Mouse (Mus musculus) midbrain, embryonic 15.5 days (tissue): Measurements from ENCODE around the gene Apobec2. TPM values are rescaled to one million over a fixed set of nuclear protein-coding genes. Genes with fewer than 3 reads are reported as not detected.

Experiments
- ATAC-seq: fragments of 200-750 bp; cut with Nextera tagmentation; replicated peaks from 2 replicates; pipeline ENCODE4 v1.8.0; 2017; ENCODE audit warnings: moderate TSS enrichment
- H3K27ac ChIP-seq: fragments of 300-500 bp; sonication (generic); 2 replicates; pipeline ENCODE4 v1.5.1; 2015; ENCODE audit warnings: mild to moderate bottlenecking, inconsistent platforms
- H3K27me3 ChIP-seq: fragments of 300-500 bp; sonication (generic); replicated peaks from 2 replicates; pipeline ENCODE4 v1.6.1; 2015; ENCODE audit warnings: inconsistent platforms
- H3K36me3 ChIP-seq: fragments of 300-500 bp; sonication (generic); replicated peaks from 2 replicates; pipeline ENCODE4 v1.6.1; 2015; ENCODE audit warnings: inconsistent platforms
- H3K4me1 ChIP-seq: fragments of 300-500 bp; sonication (generic); 2 replicates; pipeline ENCODE4 v1.6.1; 2015; ENCODE audit warnings: inconsistent platforms
- H3K4me2 ChIP-seq: fragments of 300-500 bp; sonication (generic); 2 replicates; pipeline ENCODE4 v1.6.1; 2015; ENCODE audit warnings: inconsistent platforms, mild to moderate bottlenecking, moderate library complexity
- H3K4me3 ChIP-seq: fragments of 300-500 bp; sonication (generic); 2 replicates; pipeline ENCODE4 v1.5.1; 2015; ENCODE audit warnings: mild to moderate bottlenecking, inconsistent platforms
- H3K9ac ChIP-seq: fragments of 300-500 bp; sonication (generic); 2 replicates; pipeline ENCODE4 v1.6.1; 2015; ENCODE audit warnings: mild to moderate bottlenecking, inconsistent platforms
- H3K9me3 ChIP-seq: fragments of 300-500 bp; sonication (generic); 2 replicates; pipeline ENCODE4 v1.6.1; 2016; ENCODE audit warnings: inconsistent platforms
- WGBS: fragments of 180-500 bp; shearing (Covaris S2); methylation state at CpG from one replicate; pipeline ENCODE4 v1.1.7; 2015; ENCODE audit warnings: mixed read lengths; 5-methylcytosine and 5-hydroxymethylcytosine counted together
- polyA plus RNA-seq: library from polyadenylated mRNA; unstranded; fragments of >200 nt; fragmentation: Nextera tagmentation; extraction: Ambion mirVana; gene quantifications from 2 replicates; pipeline ENCODE4 v1.2.1, GENCODE M21; 2015

Apobec2 gene
- polyA plus RNA-seq, 1 experiment from 2014 or later = 0.31 TPM

DNA sequence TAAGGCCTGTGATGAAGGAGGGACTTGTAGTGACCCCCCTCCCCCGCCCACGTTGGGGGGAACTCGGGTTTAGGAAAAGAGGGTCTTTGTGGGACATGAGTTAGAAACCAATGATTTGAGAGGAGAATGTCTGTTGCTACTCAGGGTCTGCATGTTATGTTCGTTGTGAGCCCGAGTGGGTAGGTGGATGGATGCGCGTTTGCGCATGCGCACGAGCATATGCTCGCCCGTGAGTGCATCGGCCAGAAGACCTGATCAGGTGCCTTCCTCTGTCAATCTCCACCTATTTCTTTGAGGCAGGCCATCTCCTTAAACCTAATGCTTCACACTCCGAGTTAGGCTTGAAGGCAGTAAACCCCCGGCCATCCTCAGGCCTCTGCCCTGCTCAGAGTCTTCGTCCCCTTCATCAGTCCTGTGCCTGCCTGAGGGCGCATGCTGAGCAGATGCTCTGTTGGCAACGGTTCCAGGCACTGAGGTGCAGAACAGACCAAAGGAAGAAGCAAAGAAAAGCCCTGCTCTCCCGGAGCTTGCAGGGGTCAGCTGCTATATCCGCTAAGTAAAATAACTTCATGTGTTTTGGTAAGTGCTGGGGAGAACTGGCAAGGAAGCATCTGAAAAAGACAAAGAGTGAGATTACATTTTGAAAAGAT, 401 bp upstream of the Apobec2 start:
- no peak overlapping the region for H3K4me2 ChIP-seq
- no peak overlapping the region for H3K9ac ChIP-seq
- H3K27me3 ChIP-seq = no peaks in the 10 kb centered on the region
- H3K27ac ChIP-seq = no peak overlapping the region
- H3K4me3 ChIP-seq = no peak overlapping the region
- no peaks in the 10 kb centered on the region for H3K9me3 ChIP-seq
- H3K4me1 ChIP-seq = no peaks in the 10 kb centered on the region; the same call in 1 of the 2 replicates
- no peaks in the 10 kb centered on the region for H3K36me3 ChIP-seq
- 81% methylated on average over 20 of the region's 20 CpGs for WGBS
- no peak for ATAC-seq

GRCm38 (mm10) chr17:48431054-48431453, 1.7 kb downstream of the Apobec2 start:
- no peak for ATAC-seq
- Histone ChIP-seq H3K4me3 (no peak overlapping the region), H3K4me1 (no peaks in the 10 kb centered on the region; the same call in 1 of the 2 replicates), H3K36me3 (no peaks in the 10 kb centered on the region), H3K27me3 (no peaks in the 10 kb centered on the region), H3K4me2 (no peak overlapping the region), H3K9ac (no peak overlapping the region), H3K27ac (no peak overlapping the region), H3K9me3 (no peaks in the 10 kb centered on the region)
- WGBS = 74% methylated on average over 5 of the region's 5 CpGs

DNA sequence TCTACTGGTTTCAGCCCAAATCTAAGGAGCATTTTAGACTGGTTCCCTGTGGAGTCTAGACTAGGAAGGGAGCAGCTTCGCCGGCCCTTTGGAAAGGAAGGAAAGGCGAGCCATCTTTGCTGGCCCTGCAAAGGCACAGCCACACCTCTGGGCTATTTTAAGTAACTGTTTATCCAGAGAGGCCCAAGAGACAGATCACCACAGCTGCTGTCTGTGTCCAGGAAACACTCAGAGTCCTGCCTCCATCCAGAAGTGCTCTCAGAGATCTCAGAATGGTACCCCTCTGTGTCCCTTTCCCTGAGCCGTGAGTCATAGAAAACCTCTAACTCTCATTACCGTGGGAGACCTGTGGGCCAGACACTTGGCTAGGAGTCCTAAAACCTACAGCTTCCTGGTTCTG, 2.3 kb downstream of the Apobec2 start:
- H3K36me3 ChIP-seq = no peaks in the 10 kb centered on the region
- no peak for ATAC-seq
- H3K9ac ChIP-seq = no peak overlapping the region
- H3K27me3 ChIP-seq = no peaks in the 10 kb centered on the region
- 69% methylated on average over 5 of the region's 5 CpGs for WGBS
- H3K4me1 ChIP-seq = no peaks in the 10 kb centered on the region; the same call in 1 of the 2 replicates
- no peak overlapping the region for H3K4me2 ChIP-seq
- H3K4me3 ChIP-seq = no peak overlapping the region
- no peak overlapping the region for H3K27ac ChIP-seq
- no peaks in the 10 kb centered on the region for H3K9me3 ChIP-seq

GRCm38 (mm10) chr17:48427852-48428530, 4.7 kb downstream of the Apobec2 start:
- no peak for ATAC-seq
- WGBS = 74% methylated on average over 11 of the region's 11 CpGs
- Histone ChIP-seq H3K4me2 (no peak overlapping the region), H3K27ac (no peak overlapping the region), H3K9ac (no peak overlapping the region), H3K4me3 (no peak overlapping the region), H3K36me3 (no peaks in the 10 kb centered on the region), H3K4me1 (no peaks in the 10 kb centered on the region; the same call in 1 of the 2 replicates), H3K9me3 (no peaks in the 10 kb centered on the region), H3K27me3 (no peaks in the 10 kb centered on the region)

- Histone ChIP-seq H3K27ac (no peak overlapping the region), H3K27me3 (no peaks in the 10 kb centered on the region), H3K9me3 (no peaks in the 10 kb centered on the region), H3K4me3 (no peak overlapping the region), H3K36me3 (no peaks in the 10 kb centered on the region), H3K9ac (no peak overlapping the region), H3K4me1 (no peaks in the 10 kb centered on the region; the same call in 1 of the 2 replicates), H3K4me2 (no peak overlapping the region)
- whole genome bisulfite sequencing = 75% methylated on average over 13 of the region's 13 CpGs
- ATAC-seq = no peak
These were observed 5.6 kb downstream of the Apobec2 start for GRCm38 (mm10) chr17:48426991-48427750.

- ATAC-seq = no peak
- 46% methylated on average over 9 of the region's 9 CpGs for WGBS
These were observed 6.7 kb downstream of the Apobec2 start for GRCm38 (mm10) chr17:48425823-48426612.

DNA sequence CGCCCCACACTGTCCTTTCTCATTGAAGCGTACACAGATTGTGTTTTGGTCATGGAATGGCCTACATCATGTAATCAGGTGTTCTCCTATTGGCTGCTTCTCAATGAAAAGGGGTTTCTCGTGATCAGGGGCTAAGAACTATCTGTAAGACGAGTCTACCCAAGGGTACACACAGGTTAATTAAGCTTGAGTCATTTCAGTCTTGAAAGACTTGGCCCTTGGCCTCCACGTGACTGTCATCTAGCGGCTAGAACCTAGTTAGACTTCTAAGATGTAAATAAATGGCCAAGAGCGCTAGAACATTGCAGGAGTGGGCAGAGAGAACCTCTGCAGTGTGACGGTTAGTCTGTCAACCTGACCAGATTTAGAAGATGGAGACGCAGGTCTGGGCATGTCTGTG, 8.5 kb downstream of the Apobec2 start:
- no peak overlapping the region for H3K9ac ChIP-seq
- WGBS = 89% methylated on average over 9 of the region's 9 CpGs
- no peaks in the 10 kb centered on the region for H3K9me3 ChIP-seq
- H3K4me3 ChIP-seq = no peak overlapping the region
- H3K27me3 ChIP-seq = no peaks in the 10 kb centered on the region
- no peak overlapping the region for H3K27ac ChIP-seq
- no peak overlapping the region for H3K4me2 ChIP-seq
- no peaks in the 10 kb centered on the region; the same call in 1 of the 2 replicates for H3K4me1 ChIP-seq
- no peak for ATAC-seq
- no peaks in the 10 kb centered on the region for H3K36me3 ChIP-seq

More at GRCm38 (mm10) chr17:48425823-48426612, 6.7 kb downstream of the Apobec2 start:
- H3K9ac ChIP-seq = no peak overlapping the region
- H3K4me2 ChIP-seq = no peak overlapping the region
- no peaks in the 10 kb centered on the region for H3K9me3 ChIP-seq
- H3K4me3 ChIP-seq = no peak overlapping the region
- H3K36me3 ChIP-seq = no peaks in the 10 kb centered on the region
- no peaks in the 10 kb centered on the region; the same call in 1 of the 2 replicates for H3K4me1 ChIP-seq
- no peaks in the 10 kb centered on the region for H3K27me3 ChIP-seq
- H3K27ac ChIP-seq = no peak overlapping the region

DNA sequence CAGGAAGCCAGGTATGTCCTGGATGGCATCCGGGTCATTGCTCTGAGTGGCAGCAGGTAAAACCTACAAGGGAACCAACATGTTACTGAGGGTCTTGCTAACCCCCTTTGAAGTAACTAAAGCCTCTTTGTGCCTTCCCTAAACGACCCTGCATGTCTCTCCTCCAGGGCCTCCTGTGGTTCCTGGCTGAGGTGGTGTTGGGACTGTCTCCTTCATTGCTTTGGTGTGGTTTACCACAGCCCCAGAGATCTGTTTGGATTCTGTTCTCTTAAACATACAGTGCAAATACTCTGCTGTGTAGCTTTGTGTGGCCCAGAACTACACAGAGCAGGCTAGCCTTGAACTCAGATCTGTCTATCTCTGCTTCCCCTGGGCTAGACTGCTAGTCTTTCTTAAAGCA, 13.2 kb downstream of the Apobec2 start:
- Histone ChIP-seq H3K27ac (no peak overlapping the region), H3K4me2 (no peak overlapping the region), H3K9me3 (no peaks in the 10 kb centered on the region), H3K4me1 (no peaks in the 10 kb centered on the region), H3K36me3 (no peaks in the 10 kb centered on the region; the same call in 1 of the 2 replicates), H3K9ac (no peak overlapping the region), H3K4me3 (no peak overlapping the region), H3K27me3 (no peaks in the 10 kb centered on the region)
- WGBS = 68% methylated on average over 2 of the region's 2 CpGs
- ATAC-seq = no peak

DNA sequence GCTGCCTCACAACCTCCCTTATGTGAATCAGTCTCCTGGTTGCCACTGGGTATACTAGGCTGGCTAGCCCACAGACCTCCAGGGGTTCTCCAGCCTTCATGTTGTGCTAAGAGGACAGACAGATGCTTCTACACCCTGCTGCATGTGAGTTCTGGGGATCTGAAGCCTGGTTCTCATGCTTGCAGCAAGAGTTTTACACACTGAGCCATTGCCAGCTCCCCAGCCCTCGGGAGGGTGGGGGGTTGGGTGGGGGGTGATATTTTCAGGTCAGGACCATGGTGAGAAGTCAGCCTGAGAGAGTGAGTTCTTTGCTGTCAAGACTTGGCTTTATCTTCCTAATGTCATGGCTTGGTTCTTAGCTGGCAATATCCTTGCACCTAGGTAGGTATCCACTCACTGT, 13.9 kb downstream of the Apobec2 start:
- no peak overlapping the region for H3K4me2 ChIP-seq
- no peaks in the 10 kb centered on the region for H3K27me3 ChIP-seq
- no peaks in the 10 kb centered on the region for H3K9me3 ChIP-seq
- no peak for ATAC-seq
- no peak overlapping the region for H3K9ac ChIP-seq
- 85% methylated on average over 1 of the region's 1 CpGs for WGBS
- H3K4me1 ChIP-seq = no peaks in the 10 kb centered on the region
- no peak overlapping the region for H3K4me3 ChIP-seq
- no peaks in the 10 kb centered on the region; the same call in 1 of the 2 replicates for H3K36me3 ChIP-seq
- no peak overlapping the region for H3K27ac ChIP-seq

GRCm38 (mm10) chr17:48418174-48418573, 14.6 kb downstream of the Apobec2 start:
- no peak overlapping the region for H3K27ac ChIP-seq
- 84% methylated on average over 7 of the region's 7 CpGs for WGBS
- no peak for ATAC-seq
- no peak overlapping the region for H3K4me3 ChIP-seq
- H3K4me2 ChIP-seq = no peak overlapping the region
- no peak overlapping the region for H3K9ac ChIP-seq
- no peaks in the 10 kb centered on the region for H3K27me3 ChIP-seq
- H3K4me1 ChIP-seq = no peaks in the 10 kb centered on the region
- H3K36me3 ChIP-seq = no peaks in the 10 kb centered on the region; the same call in 1 of the 2 replicates
- H3K9me3 ChIP-seq = no peaks in the 10 kb centered on the region

DNA sequence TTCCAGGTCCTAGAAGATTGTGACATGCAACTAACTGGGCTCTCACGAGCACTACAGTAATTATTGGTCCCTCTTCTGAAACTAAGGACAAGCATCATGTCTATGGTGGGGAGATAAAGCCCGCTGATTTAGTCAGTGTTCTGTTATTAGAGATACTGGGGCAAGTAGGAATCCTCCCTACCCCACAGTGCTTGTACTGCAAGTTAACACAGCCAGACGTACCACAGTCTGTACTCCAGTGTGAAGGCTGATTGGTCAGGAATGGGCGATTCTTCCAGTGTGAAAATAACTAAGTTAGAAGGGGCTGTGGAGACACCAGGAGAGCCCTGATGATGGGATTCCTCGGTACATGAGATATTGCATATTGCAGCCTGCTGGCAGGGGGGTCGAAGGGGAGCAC, 15.2 kb downstream of the Apobec2 start:
- Histone ChIP-seq H3K9ac (no peak overlapping the region), H3K9me3 (no peaks in the 10 kb centered on the region), H3K27ac (no peak overlapping the region), H3K4me2 (no peak overlapping the region), H3K36me3 (no peaks in the 10 kb centered on the region; the same call in 1 of the 2 replicates), H3K4me1 (no peaks in the 10 kb centered on the region), H3K27me3 (no peaks in the 10 kb centered on the region), H3K4me3 (no peak overlapping the region)
- 93% methylated on average over 6 of the region's 6 CpGs for WGBS
- no peak for ATAC-seq
